ENCODE assay signal across 8 mouse cellular contexts in genomic region chr3:90644220-90644619, GRCm38 (mm10). TPM values are rescaled to one million over a fixed set of nuclear protein-coding genes. Genes with fewer than 3 reads are reported as not detected.
A peak's percentile ranks its signal among the peaks of the same experiment; 100 is the strongest.
DNase-seq lines count a peak whose midpoint lies in the region; ATAC-seq and TF ChIP-seq lines count a peak whose summit lies in the region.
"Had no signal": no experiment of that assay in that cellular context is flagged by ENCODE, and none has a peak within 500 bp of the region (broad histone marks: within the 10 kb centered on the region; RNA-seq: fewer than 3 reads in every experiment).

No protein-coding gene starts in this region.

- H3K9me3 ChIP-seq in liver, embryonic 11.5 days (ENCODE audit: control insufficient read depth, low read length), result no peaks in the 10 kb centered on the region

- peak; percentile 32 for DNase-seq in liver, adult 2 months (ENCODE audit: extremely low read depth, low read depth, low spot score)
- no peak for DNase-seq in liver, embryonic 11.5 days (ENCODE audit: low spot score)
- peak; percentile 29 for DNase-seq in MEL-GATA-1-ER (ENCODE audit: extremely low read depth, low read depth)
- DNase-seq in kidney, adult 8-10 months, result peak; percentile 13 to 66
- no peak for DNase-seq in Muller cell, postnatal 12 days (ENCODE audit: inconsistent ontology term)

- TF ChIP-seq POLR2A in liver, adult 2 months (IDR thresholded peaks at IDR 0.05; ENCODE audit: extremely low read depth, insufficient read depth, low read length), result no peak
- no peak for TF ChIP-seq POLR2A in bone marrow macrophage, adult 2 months (IDR thresholded peaks at IDR 0.05; ENCODE audit: borderline replicate concordance, low read depth, low read length)

- WGBS in liver, adult 2 months, result 43% methylated on average over 3 of the region's 3 CpGs
- WGBS in liver, embryonic 11.5 days, result 42% methylated on average over 3 of the region's 3 CpGs

- no peak overlapping the region for H3K4me2 ChIP-seq in liver, embryonic 11.5 days

- no peak overlapping the region for H3K27ac ChIP-seq in liver, adult 2 months (replicated peaks; ENCODE audit: insufficient read depth, low read depth, low read length)
- no peak overlapping the region for H3K27ac ChIP-seq in liver, embryonic 11.5 days (ENCODE audit: low read depth, low read length)
- no peak overlapping the region for H3K27ac ChIP-seq in bone marrow macrophage, adult 2 months (ENCODE audit: insufficient read depth, low read depth, low read length)

- H3K36me3 ChIP-seq in liver, adult 2 months (ENCODE audit: control insufficient read depth, insufficient read depth, low read length), result no peaks in the 10 kb centered on the region
- H3K36me3 ChIP-seq in liver, embryonic 11.5 days (ENCODE audit: control insufficient read depth, insufficient read depth, low read length), result no peaks in the 10 kb centered on the region

- no peak overlapping the region for H3K4me3 ChIP-seq in liver, adult 2 months (ENCODE audit: insufficient read depth, low read depth, low read length)
- no peak overlapping the region for H3K4me3 ChIP-seq in liver, embryonic 11.5 days (ENCODE audit: low read depth, low read length)
- no peak overlapping the region for H3K4me3 ChIP-seq in bone marrow macrophage, adult 2 months (ENCODE audit: insufficient read depth, low read length)

- no peaks in the 10 kb centered on the region for H3K4me1 ChIP-seq in liver, adult 2 months (ENCODE audit: control insufficient read depth, insufficient read depth, low read length)
- no peaks in the 10 kb centered on the region for H3K4me1 ChIP-seq in liver, embryonic 11.5 days (replicated peaks; ENCODE audit: control insufficient read depth, insufficient read depth, low read length)
- H3K4me1 ChIP-seq in bone marrow macrophage, adult 2 months (ENCODE audit: control insufficient read depth, insufficient read depth, low read length), result peaks cover 4% of the 10 kb centered on the region; the same call in 1 of the 2 replicates

- H3K79me2 ChIP-seq in liver, adult 2 months (ENCODE audit: control insufficient read depth, insufficient read depth, low read length), result no peaks in the 10 kb centered on the region

- no peak for ATAC-seq in liver, embryonic 11.5 days (replicated peaks; ENCODE audit: low FRiP score)
- ATAC-seq in megakaryocyte, adult 5-6 weeks (ENCODE audit: poor library complexity, severe bottlenecking), result peak; percentile 77

- H3K9ac ChIP-seq in liver, adult 2 months (ENCODE audit: low read depth, low read length), result no peak overlapping the region
- no peak overlapping the region for H3K9ac ChIP-seq in liver, embryonic 11.5 days (ENCODE audit: low read depth, low read length)

- H3K27me3 ChIP-seq in liver, adult 2 months (ENCODE audit: control insufficient read depth, insufficient read depth, low read length), result no peaks in the 10 kb centered on the region
- H3K27me3 ChIP-seq in liver, embryonic 11.5 days (replicated peaks; ENCODE audit: control insufficient read depth, insufficient read depth, low read length), result no peaks in the 10 kb centered on the region

- TF ChIP-seq CTCF in liver, adult 2 months (IDR thresholded peaks at IDR 0.05; ENCODE audit: low read depth, low read length), result peak; percentile 80
- peak; percentile 60 for TF ChIP-seq CTCF in bone marrow macrophage, adult 2 months (IDR thresholded peaks at IDR 0.05; ENCODE audit: low read depth, low read length)

RNA-seq across cellular contexts. Expression of gene S100a7a, which starts 9.6 kb away (rescaled TPM):
- total RNA-seq in liver, adult 2 months (2014; rRNA removed), result not detected in 2 replicates
- not detected in 2 replicates for polyA plus RNA-seq in liver, adult 2 months (2012; rRNA removed)
- polyA plus RNA-seq in liver, embryonic 11.5 days (2014; fragmentation: Nextera tagmentation; extraction: Ambion mirVana), result not detected in 2 replicates
- polyA plus RNA-seq in bone marrow macrophage, adult 2 months (2012; ENCODE audit: insufficient read depth, insufficient read length, missing spikeins), result 0.63 TPM in 1 of 2 replicates, not detected in the other
- 0.11 and 0.31 TPM in 2 replicates for total RNA-seq in megakaryocyte, adult 5-6 weeks (2015)
- 0.29 TPM in 1 of 2 replicates, not detected in the other for total RNA-seq in megakaryocyte, adult 5-6 weeks (2017)

RNA-seq across cellular contexts. Expression of gene S100a8, which starts 24.6 kb away (rescaled TPM):
- 1.4 and 1.7 TPM in 2 replicates for total RNA-seq in liver, adult 2 months (2014; rRNA removed)
- 0.54 and 0.90 TPM in 2 replicates for polyA plus RNA-seq in liver, adult 2 months (2012; rRNA removed)
- 140 and 141 TPM in 2 replicates for polyA plus RNA-seq in liver, embryonic 11.5 days (2014; fragmentation: Nextera tagmentation; extraction: Ambion mirVana)
- 16.7 and 16.9 TPM in 2 replicates for polyA plus RNA-seq in bone marrow macrophage, adult 2 months (2012; ENCODE audit: insufficient read depth, insufficient read length, missing spikeins)
- total RNA-seq in megakaryocyte, adult 5-6 weeks (2015), result 16,705 and 21,369 TPM in 2 replicates
- 18,572 and 19,307 TPM in 2 replicates for total RNA-seq in megakaryocyte, adult 5-6 weeks (2017)

RNA-seq across cellular contexts. Expression of gene S100a6, which starts 31.5 kb away (rescaled TPM):
- 2.4 and 3.6 TPM in 2 replicates for total RNA-seq in liver, adult 2 months (2014; rRNA removed)
- polyA plus RNA-seq in liver, adult 2 months (2012; rRNA removed), result 4.7 and 8.1 TPM in 2 replicates
- 13.9 and 14.6 TPM in 2 replicates for polyA plus RNA-seq in liver, embryonic 11.5 days (2014; fragmentation: Nextera tagmentation; extraction: Ambion mirVana)
- 1,285 and 1,346 TPM in 2 replicates for polyA plus RNA-seq in bone marrow macrophage, adult 2 months (2012; ENCODE audit: insufficient read depth, insufficient read length, missing spikeins)
- total RNA-seq in megakaryocyte, adult 5-6 weeks (2015), result 2,141 and 2,313 TPM in 2 replicates
- total RNA-seq in megakaryocyte, adult 5-6 weeks (2017), result 1,043 and 1,047 TPM in 2 replicates

RNA-seq across cellular contexts. Expression of gene S100a5, which starts 35.9 kb away (rescaled TPM):
- total RNA-seq in liver, adult 2 months (2014; rRNA removed), result not detected in 2 replicates
- polyA plus RNA-seq in liver, adult 2 months (2012; rRNA removed), result not detected in 2 replicates
- polyA plus RNA-seq in liver, embryonic 11.5 days (2014; fragmentation: Nextera tagmentation; extraction: Ambion mirVana), result not detected in 2 replicates
- not detected in 2 replicates for polyA plus RNA-seq in bone marrow macrophage, adult 2 months (2012; ENCODE audit: insufficient read depth, insufficient read length, missing spikeins)
- not detected in 2 replicates for total RNA-seq in megakaryocyte, adult 5-6 weeks (2015)
- 3.4 TPM in 1 of 2 replicates, not detected in the other for total RNA-seq in megakaryocyte, adult 5-6 weeks (2017)
- polyA plus RNA-seq: limb, embryonic 14.5 days had no signal

RNA-seq across cellular contexts. Expression of gene S100a4, which starts 40.6 kb away (rescaled TPM):
- 2.8 and 2.9 TPM in 2 replicates for total RNA-seq in liver, adult 2 months (2014; rRNA removed)
- polyA plus RNA-seq in liver, adult 2 months (2012; rRNA removed), result 0.87 and 1.0 TPM in 2 replicates
- 0.69 and 0.77 TPM in 2 replicates for polyA plus RNA-seq in liver, embryonic 11.5 days (2014; fragmentation: Nextera tagmentation; extraction: Ambion mirVana)
- polyA plus RNA-seq in bone marrow macrophage, adult 2 months (2012; ENCODE audit: insufficient read depth, insufficient read length, missing spikeins), result 2,861 and 3,059 TPM in 2 replicates
- total RNA-seq in megakaryocyte, adult 5-6 weeks (2015), result 2,878 and 2,936 TPM in 2 replicates
- 3,102 and 3,469 TPM in 2 replicates for total RNA-seq in megakaryocyte, adult 5-6 weeks (2017)

Comparison
In these comparisons a context has a peak if more than half of its experiments do, and no peak if none do; other contexts are left out.
1. DNase-seq: peak in liver, adult 2 months (single experiment), MEL-GATA-1-ER (single experiment) and kidney, adult 8-10 months (2 of 2); none in liver, embryonic 11.5 days (single experiment) and Muller cell, postnatal 12 days (single experiment).
2. RNA of gene S100a6, which starts 31.5 kb away (polyA plus RNA-seq): 1,285 to 1,346 TPM in bone marrow macrophage, adult 2 months; 13.9 to 14.6 TPM in liver, embryonic 11.5 days and 4.7 to 8.1 TPM in liver, adult 2 months; every median in the first group is over 10 times any median in the second.